Mouse (Mus musculus): ENCODE data around the gene Tns1. TPM values are rescaled to one million over a fixed set of nuclear protein-coding genes. Genes with fewer than 3 reads are reported as not detected.

Gene Tns1
- polyA plus RNA-seq, 1 experiment from 2014 or later = 184 TPM

DNA sequence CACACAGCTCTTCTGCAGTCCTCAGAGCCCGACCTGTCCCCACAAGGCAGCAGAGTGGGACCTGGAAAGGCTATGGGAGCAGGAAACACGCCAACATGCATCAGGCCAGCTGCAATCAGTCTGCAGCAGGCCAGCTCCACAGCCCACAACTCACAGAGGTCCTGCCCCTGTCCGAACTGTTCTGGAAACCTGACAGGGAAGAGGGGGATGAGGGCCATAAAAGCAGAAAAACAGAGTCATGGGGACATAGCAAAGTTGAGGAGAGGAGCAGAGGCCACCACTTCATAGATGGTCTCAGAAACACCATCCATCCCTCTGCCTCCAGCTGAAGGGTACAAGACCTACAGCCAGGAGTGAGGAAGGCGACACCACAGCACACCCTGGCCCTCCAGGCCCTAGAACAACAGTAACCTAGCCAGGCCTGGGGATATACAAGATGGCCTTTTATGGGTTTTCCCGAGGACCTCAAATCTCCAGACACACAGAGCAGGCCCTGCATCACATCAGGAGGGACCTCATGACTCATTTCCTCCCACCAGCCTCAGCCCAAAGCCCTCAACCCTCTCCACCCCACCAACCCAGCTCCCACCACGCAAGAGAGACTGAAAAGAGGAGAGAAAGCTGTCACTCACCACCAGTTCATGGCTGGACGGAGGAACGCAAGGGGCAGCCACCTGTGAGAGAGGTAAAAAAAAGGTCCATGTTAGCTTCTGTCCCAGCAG lies 108.6 kb downstream of the Tns1 start:
- H3K9ac ChIP-seq (replicated peaks; ENCODE audit: low read depth) = peak overlapping the region; percentile 9; the same call in 1 of the 2 replicates
- peak overlapping the region; percentile 92 for H3K27ac ChIP-seq (ENCODE audit: low read length)
- no peak for TF ChIP-seq CTCF (IDR thresholded peaks at IDR 0.05)
- TF ChIP-seq EP300 (IDR thresholded peaks at IDR 0.05) = peak; percentile 50
- DNase-seq (ENCODE audit: low spot score) (peak; percentile 86), ATAC-seq (peak; percentile 56)
- peaks cover 51% of the 10 kb centered on the region for H3K4me1 ChIP-seq (ENCODE audit: insufficient read depth, low read depth, low read length)
- no peaks in the 10 kb centered on the region for H3K36me3 ChIP-seq (ENCODE audit: insufficient read depth, low read length)
- no peaks in the 10 kb centered on the region for H3K9me3 ChIP-seq (ENCODE audit: low read length)
- no peak overlapping the region for H3K4me3 ChIP-seq (ENCODE audit: low read depth, low read length)
- H3K27me3 ChIP-seq (replicated peaks; ENCODE audit: insufficient read depth, low read length) = no peaks in the 10 kb centered on the region
- WGBS = 46% methylated on average over 8 of the region's 8 CpGs
- H3K4me2 ChIP-seq (replicated peaks; ENCODE audit: low read depth, low read length) = no peak overlapping the region

DNA sequence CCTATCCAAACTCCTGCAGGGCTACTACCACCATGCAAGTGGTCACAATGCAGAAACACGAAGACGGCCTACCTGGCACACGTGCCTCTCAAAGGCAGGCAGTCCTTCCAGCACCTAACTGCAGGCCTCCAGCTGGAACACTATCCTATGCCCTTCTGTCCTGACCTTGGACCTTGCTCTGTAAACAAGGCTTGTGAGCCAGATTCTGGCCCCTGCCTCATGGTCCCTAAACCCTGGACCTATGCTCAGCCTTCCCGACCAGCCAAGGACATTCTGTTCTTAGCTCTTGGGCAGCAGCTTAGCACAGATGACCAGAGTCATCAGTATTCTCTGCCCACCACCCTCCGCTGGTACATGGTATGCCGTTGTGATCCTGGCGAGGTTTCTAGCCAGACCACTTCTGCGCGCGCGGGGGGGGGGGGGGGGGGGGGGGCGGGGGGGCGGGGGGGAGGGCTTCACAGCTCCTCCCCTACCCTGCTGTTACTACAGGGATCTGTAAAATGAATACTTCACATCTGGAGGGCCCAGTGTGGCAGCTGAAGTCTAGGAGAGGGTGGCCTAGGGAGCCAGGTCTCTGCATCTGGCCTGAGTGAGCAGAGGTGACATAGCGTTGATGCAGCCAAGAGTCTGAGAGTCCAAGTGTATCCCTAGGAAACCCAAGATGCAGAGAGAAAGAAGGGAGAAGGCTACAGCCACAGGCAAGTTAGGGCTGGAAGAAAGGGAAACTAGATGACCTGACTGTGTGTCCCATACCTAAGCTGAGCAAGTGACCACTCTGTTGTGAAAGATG lies 109.5 kb downstream of the Tns1 start:
- Histone ChIP-seq H3K4me3 (ENCODE audit: low read depth, low read length) (no peak overlapping the region), H3K36me3 (ENCODE audit: insufficient read depth, low read length) (no peaks in the 10 kb centered on the region), H3K27me3 (replicated peaks; ENCODE audit: insufficient read depth, low read length) (no peaks in the 10 kb centered on the region), H3K9me3 (ENCODE audit: low read length) (no peaks in the 10 kb centered on the region), H3K4me1 (ENCODE audit: insufficient read depth, low read depth, low read length) (peaks cover 54% of the 10 kb centered on the region), H3K9ac (replicated peaks; ENCODE audit: low read depth) (0 out of 2 replicates have a peak overlapping the region, but pooled peaks have one; percentile 23), H3K27ac (ENCODE audit: low read length) (peak overlapping the region; percentile 92), H3K4me2 (replicated peaks; ENCODE audit: low read depth, low read length) (no peak overlapping the region)
- 33% methylated on average over 8 of the region's 14 CpGs for WGBS
- DNase-seq (ENCODE audit: low spot score) = peak; percentile 86
- TF ChIP-seq CTCF (IDR thresholded peaks at IDR 0.05) = no peak
- TF ChIP-seq EP300 (IDR thresholded peaks at IDR 0.05) = peak; percentile 94
- peak; percentile 45 for ATAC-seq

DNA sequence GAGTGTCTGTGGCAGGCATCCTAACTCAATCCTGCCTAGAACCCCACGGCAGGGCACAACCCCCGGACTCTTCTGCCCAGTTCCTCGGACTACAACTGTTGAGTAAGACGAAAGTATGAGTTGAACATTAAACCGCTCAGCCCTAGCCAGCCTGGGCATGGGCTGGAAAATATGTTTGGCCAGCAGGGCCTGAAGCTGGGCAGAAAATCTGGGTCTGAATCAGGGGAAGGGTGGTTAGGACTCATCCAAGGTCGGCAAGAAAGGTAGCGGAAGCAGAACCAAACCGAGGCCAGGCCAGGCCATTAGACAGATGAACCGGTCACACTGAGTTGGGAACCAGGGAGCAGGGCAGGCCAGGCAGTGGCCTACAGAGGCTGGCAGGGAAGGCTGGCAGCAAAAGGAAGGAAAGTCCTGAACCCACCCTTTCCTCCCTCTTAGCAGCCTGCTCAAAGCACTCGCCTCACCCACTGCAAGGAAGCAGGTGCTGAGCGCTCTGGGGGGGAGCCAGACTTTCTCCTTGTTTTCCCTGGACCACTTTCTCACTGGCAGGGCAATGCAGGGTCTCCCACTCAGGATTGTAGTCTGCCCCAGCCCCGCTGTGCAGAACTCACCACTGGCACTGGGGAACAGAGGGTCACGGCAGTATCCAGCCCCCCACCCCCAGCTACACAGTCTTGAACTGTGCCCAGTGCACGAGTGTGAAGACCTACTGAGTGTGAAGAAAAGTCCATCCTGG lies 110.8 kb downstream of the Tns1 start:
- no peak for ATAC-seq
- H3K4me3 ChIP-seq (ENCODE audit: low read depth, low read length) = no peak overlapping the region
- no peaks in the 10 kb centered on the region for H3K27me3 ChIP-seq (replicated peaks; ENCODE audit: insufficient read depth, low read length)
- H3K9ac ChIP-seq (replicated peaks; ENCODE audit: low read depth) = peak overlapping the region; percentile 23; the same call in 1 of the 2 replicates
- no peak overlapping the region for H3K4me2 ChIP-seq (replicated peaks; ENCODE audit: low read depth, low read length)
- peaks cover 63% of the 10 kb centered on the region for H3K4me1 ChIP-seq (ENCODE audit: insufficient read depth, low read depth, low read length)
- TF ChIP-seq CTCF (IDR thresholded peaks at IDR 0.05) (no peak; the same call in 1 of the 2 replicates), EP300 (IDR thresholded peaks at IDR 0.05) (peak; percentile 37)
- H3K9me3 ChIP-seq (ENCODE audit: low read length) = no peaks in the 10 kb centered on the region
- 62% methylated on average over 14 of the region's 14 CpGs for WGBS
- no peak for DNase-seq (ENCODE audit: low spot score)
- peak overlapping the region; percentile 82 for H3K27ac ChIP-seq (ENCODE audit: low read length)
- H3K36me3 ChIP-seq (ENCODE audit: insufficient read depth, low read length) = no peaks in the 10 kb centered on the region

DNA sequence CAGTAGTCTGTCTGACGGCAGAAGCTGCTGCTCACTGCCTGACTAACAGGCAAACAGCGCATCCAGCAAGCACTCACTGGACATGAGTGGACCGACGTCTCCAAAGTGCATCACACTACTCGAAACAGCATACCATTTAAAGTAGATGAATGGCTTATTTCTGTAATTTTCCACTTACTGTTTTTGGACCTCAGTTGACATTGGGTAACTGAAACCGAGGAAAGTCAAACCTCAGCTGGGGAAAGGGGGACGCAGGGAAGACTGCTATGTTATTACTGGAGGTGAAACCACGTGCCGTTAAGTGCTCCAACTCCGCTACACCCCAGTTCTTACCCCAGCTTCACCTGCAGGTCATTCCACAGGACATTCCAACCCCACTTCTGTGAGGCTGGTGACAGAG lies 111.5 kb downstream of the Tns1 start:
- Histone ChIP-seq H3K27ac (ENCODE audit: low read length) (peak overlapping the region; percentile 82), H3K4me1 (ENCODE audit: insufficient read depth, low read depth, low read length) (peaks cover 64% of the 10 kb centered on the region), H3K4me2 (replicated peaks; ENCODE audit: low read depth, low read length) (no peak overlapping the region), H3K4me3 (ENCODE audit: low read depth, low read length) (no peak overlapping the region), H3K27me3 (replicated peaks; ENCODE audit: insufficient read depth, low read length) (no peaks in the 10 kb centered on the region), H3K36me3 (ENCODE audit: insufficient read depth, low read length) (no peaks in the 10 kb centered on the region), H3K9ac (replicated peaks; ENCODE audit: low read depth) (no peak overlapping the region), H3K9me3 (ENCODE audit: low read length) (no peaks in the 10 kb centered on the region)
- TF ChIP-seq CTCF (IDR thresholded peaks at IDR 0.05) = no peak
- TF ChIP-seq EP300 (IDR thresholded peaks at IDR 0.05) = no peak
- no peak for ATAC-seq
- WGBS = 41% methylated on average over 10 of the region's 10 CpGs
- peak; percentile 89 for DNase-seq (ENCODE audit: low spot score)

DNA sequence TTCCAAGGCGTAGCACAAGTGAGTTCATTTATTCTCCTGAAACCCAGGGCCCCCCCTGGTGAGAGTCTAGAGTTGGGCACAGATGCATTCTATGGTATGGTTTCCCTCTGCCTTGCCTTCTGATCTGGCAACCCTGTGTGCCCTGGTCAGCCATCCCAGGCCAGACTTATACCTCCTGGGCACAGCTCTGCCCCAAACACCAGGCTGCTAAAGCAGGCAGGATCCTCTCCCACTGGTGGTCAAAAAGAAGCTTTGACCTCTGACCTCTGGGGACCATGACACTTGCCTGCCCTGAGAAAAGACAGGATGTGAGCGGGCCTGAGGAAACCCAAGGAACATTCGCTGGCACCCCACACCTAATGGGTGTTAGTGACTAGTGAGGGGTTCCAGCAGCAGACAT lies 114.8 kb downstream of the Tns1 start:
- WGBS = 71% methylated on average over 3 of the region's 3 CpGs
- Histone ChIP-seq H3K36me3 (ENCODE audit: insufficient read depth, low read length) (no peaks in the 10 kb centered on the region), H3K27ac (ENCODE audit: low read length) (peak overlapping the region; percentile 97), H3K4me2 (replicated peaks; ENCODE audit: low read depth, low read length) (no peak overlapping the region), H3K27me3 (replicated peaks; ENCODE audit: insufficient read depth, low read length) (no peaks in the 10 kb centered on the region), H3K4me1 (ENCODE audit: insufficient read depth, low read depth, low read length) (peaks cover 67% of the 10 kb centered on the region), H3K9ac (replicated peaks; ENCODE audit: low read depth) (no peak overlapping the region), H3K9me3 (ENCODE audit: low read length) (no peaks in the 10 kb centered on the region), H3K4me3 (ENCODE audit: low read depth, low read length) (no peak overlapping the region)
- no peak for TF ChIP-seq CTCF (IDR thresholded peaks at IDR 0.05)
- TF ChIP-seq EP300 (IDR thresholded peaks at IDR 0.05) = no peak
- no peak for ATAC-seq
- no peak for DNase-seq (ENCODE audit: low spot score)

DNA sequence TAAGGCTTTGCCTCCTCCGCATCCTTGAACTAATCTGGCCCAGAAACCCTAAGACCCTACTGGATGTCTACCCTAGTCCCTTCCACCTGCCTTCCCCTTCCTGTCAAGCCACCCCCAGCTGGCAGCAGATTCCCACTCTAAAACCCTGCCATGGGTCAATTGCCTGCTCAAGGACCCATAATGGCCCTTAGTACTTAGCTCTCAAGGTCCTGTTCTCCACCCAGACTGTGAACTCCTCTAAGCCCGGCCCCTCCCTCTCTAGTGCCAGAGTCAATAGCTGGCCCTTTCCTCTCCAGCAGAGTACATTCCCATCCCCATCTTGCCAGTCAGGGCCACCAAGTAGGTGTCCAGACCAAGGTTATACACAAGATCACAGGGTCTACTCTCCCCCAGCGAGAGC lies 115.3 kb downstream of the Tns1 start:
- no peak overlapping the region for H3K4me2 ChIP-seq (replicated peaks; ENCODE audit: low read depth, low read length)
- peak overlapping the region; percentile 97 for H3K27ac ChIP-seq (ENCODE audit: low read length)
- H3K9me3 ChIP-seq (ENCODE audit: low read length) = no peaks in the 10 kb centered on the region
- peaks cover 71% of the 10 kb centered on the region for H3K4me1 ChIP-seq (ENCODE audit: insufficient read depth, low read depth, low read length)
- WGBS = 48% methylated on average over 3 of the region's 3 CpGs
- H3K36me3 ChIP-seq (ENCODE audit: insufficient read depth, low read length) = no peaks in the 10 kb centered on the region
- no peak overlapping the region for H3K4me3 ChIP-seq (ENCODE audit: low read depth, low read length)
- peak; percentile 96 for TF ChIP-seq EP300 (IDR thresholded peaks at IDR 0.05)
- TF ChIP-seq CTCF (IDR thresholded peaks at IDR 0.05) = no peak; the same call in 1 of the 2 replicates
- peak; percentile 81 for ATAC-seq
- no peaks in the 10 kb centered on the region for H3K27me3 ChIP-seq (replicated peaks; ENCODE audit: insufficient read depth, low read length)
- DNase-seq (ENCODE audit: low spot score) = peak; percentile 94
- no peak overlapping the region for H3K9ac ChIP-seq (replicated peaks; ENCODE audit: low read depth)

Measured in lung, postnatal 0 days (tissue).